Mouse (Mus musculus) kidney, embryonic 14.5 days (tissue): ENCODE results near the gene Ppp1r10. TPM values are rescaled to one million over a fixed set of nuclear protein-coding genes. Genes with fewer than 3 reads are reported as not detected.

Experiments
- ATAC-seq: fragments of 200-750 bp; cut with Nextera tagmentation; 2 replicates; pipeline ENCODE4 v1.8.0; 2017; ENCODE audit warnings: moderate number of reproducible peaks, mild to moderate bottlenecking, moderate TSS enrichment, moderate library complexity; ENCODE audit not compliant: low FRiP score, low TSS enrichment
- H3K27ac ChIP-seq: fragments of 300-500 bp; sonication (generic); 2 replicates; pipeline ENCODE4 v1.5.1; 2014; ENCODE audit warnings: low read depth, mild to moderate bottlenecking, low read length, moderate library complexity, mixed read lengths
- H3K27me3 ChIP-seq: fragments of 300-500 bp; sonication (generic); 2 replicates; pipeline ENCODE4 v1.6.1; 2014; ENCODE audit warnings: mild to moderate bottlenecking, low read length; ENCODE audit not compliant: control insufficient read depth, insufficient read depth
- H3K36me3 ChIP-seq: fragments of 300-500 bp; sonication (generic); 2 replicates; pipeline ENCODE4 v1.6.1; 2014; ENCODE audit warnings: low read length, mixed read lengths; ENCODE audit not compliant: control insufficient read depth, insufficient read depth
- H3K4me1 ChIP-seq: fragments of 300-500 bp; sonication (generic); 2 replicates; pipeline ENCODE4 v1.6.1; 2014; ENCODE audit warnings: low read length, mixed read lengths; ENCODE audit not compliant: control insufficient read depth, insufficient read depth
- H3K4me2 ChIP-seq: fragments of 300-500 bp; sonication (generic); replicated peaks from 2 replicates; pipeline ENCODE4 v1.6.1; 2014; ENCODE audit warnings: low read depth, mild to moderate bottlenecking, low read length
- H3K4me3 ChIP-seq: fragments of 300-500 bp; sonication (generic); 2 replicates; pipeline ENCODE4 v1.5.1; 2014; ENCODE audit warnings: mild to moderate bottlenecking, low read length
- H3K9ac ChIP-seq: fragments of 300-500 bp; sonication (generic); 2 replicates; pipeline ENCODE4 v1.6.1; 2014; ENCODE audit warnings: low read depth, mild to moderate bottlenecking, low read length, moderate library complexity
- H3K9me3 ChIP-seq: fragments of 300-500 bp; sonication (generic); 2 replicates; pipeline ENCODE4 v1.6.1; 2016; ENCODE audit warnings: low read length; ENCODE audit not compliant: control insufficient read depth
- WGBS: fragments of 180-500 bp; shearing (Covaris S2); extraction: QIAGEN DNeasy Blood & Tissue Kit; methylation state at CpG from one replicate; pipeline ENCODE4 v1.1.7; 2014; 5-methylcytosine and 5-hydroxymethylcytosine counted together
- polyA plus RNA-seq: library from polyadenylated mRNA; unstranded; fragments of >200 nt; fragmentation: Nextera tagmentation; extraction: Ambion mirVana; gene quantifications from 2 replicates; pipeline ENCODE4 v1.2.1, GENCODE M21; 2014

Ppp1r10 gene
- polyA plus RNA-seq, 1 experiment from 2014 or later = 44.7 TPM

- ATAC-seq = no peak
- Histone ChIP-seq H3K27me3 (no peaks in the 10 kb centered on the region), H3K4me2 (peak overlapping the region; percentile 73), H3K4me1 (peaks cover 16% of the 10 kb centered on the region), H3K9ac (peak overlapping the region; percentile 97), H3K36me3 (peaks cover 39% of the 10 kb centered on the region), H3K9me3 (no peaks in the 10 kb centered on the region), H3K27ac (peak overlapping the region; percentile 62; the same call in 1 of the 2 replicates), H3K4me3 (peak overlapping the region; percentile 85)
- 2% methylated on average over 28 of the region's 28 CpGs for WGBS
Measured at GRCm38 (mm10) chr17:35915538-35916296, 517 bp upstream of the Ppp1r10 start.

DNA sequence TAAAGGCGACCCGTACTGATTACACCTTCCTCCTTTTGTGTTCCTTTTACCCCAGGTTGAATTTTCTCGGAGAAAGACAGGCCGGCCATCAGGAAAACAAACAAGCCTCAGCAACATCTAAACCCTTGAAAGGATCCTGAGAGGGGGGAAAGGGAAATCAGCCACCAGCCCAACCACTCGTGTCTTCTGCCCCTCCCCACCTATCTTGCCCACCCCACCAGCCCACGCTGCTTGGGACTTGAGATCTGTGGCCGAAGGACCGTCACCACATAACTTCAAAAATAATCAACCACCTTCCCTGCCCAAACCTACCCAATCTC, 869 bp downstream of the Ppp1r10 start:
- whole genome bisulfite sequencing = 0% methylated on average over 8 of the region's 8 CpGs

GRCm38 (mm10) chr17:35917463-35918251, 1.4 kb downstream of the Ppp1r10 start:
- WGBS = under 1% methylated on average over 13 of the region's 13 CpGs
- Histone ChIP-seq H3K27ac (peak overlapping the region; percentile 99), H3K9me3 (no peaks in the 10 kb centered on the region), H3K4me1 (peaks cover 27% of the 10 kb centered on the region), H3K4me3 (peak overlapping the region; percentile 85), H3K36me3 (peaks cover 31% of the 10 kb centered on the region), H3K27me3 (no peaks in the 10 kb centered on the region), H3K9ac (peak overlapping the region; percentile 97), H3K4me2 (peak overlapping the region; percentile 98)
- no peak for ATAC-seq

More for the DNA sequence above, 869 bp downstream of the Ppp1r10 start:
- ATAC-seq = no peak
- H3K4me2 ChIP-seq = peak overlapping the region; percentile 98
- peak overlapping the region; percentile 99 for H3K27ac ChIP-seq
- peaks cover 36% of the 10 kb centered on the region for H3K36me3 ChIP-seq
- H3K27me3 ChIP-seq = no peaks in the 10 kb centered on the region
- H3K9me3 ChIP-seq = no peaks in the 10 kb centered on the region
- H3K4me1 ChIP-seq = peaks cover 27% of the 10 kb centered on the region
- H3K4me3 ChIP-seq = peak overlapping the region; percentile 85
- H3K9ac ChIP-seq = peak overlapping the region; percentile 97

GRCm38 (mm10) chr17:35918276-35919059, 2.2 kb downstream of the Ppp1r10 start:
- peaks cover 27% of the 10 kb centered on the region for H3K4me1 ChIP-seq
- WGBS = 0% methylated on average over 11 of the region's 11 CpGs
- H3K4me2 ChIP-seq = peak overlapping the region; percentile 98
- peak overlapping the region; percentile 97 for H3K9ac ChIP-seq
- H3K36me3 ChIP-seq = peaks cover 31% of the 10 kb centered on the region
- peak overlapping the region; percentile 85 for H3K4me3 ChIP-seq
- H3K27ac ChIP-seq = peak overlapping the region; percentile 99
- no peaks in the 10 kb centered on the region for H3K27me3 ChIP-seq
- no peak for ATAC-seq
- H3K9me3 ChIP-seq = no peaks in the 10 kb centered on the region

DNA sequence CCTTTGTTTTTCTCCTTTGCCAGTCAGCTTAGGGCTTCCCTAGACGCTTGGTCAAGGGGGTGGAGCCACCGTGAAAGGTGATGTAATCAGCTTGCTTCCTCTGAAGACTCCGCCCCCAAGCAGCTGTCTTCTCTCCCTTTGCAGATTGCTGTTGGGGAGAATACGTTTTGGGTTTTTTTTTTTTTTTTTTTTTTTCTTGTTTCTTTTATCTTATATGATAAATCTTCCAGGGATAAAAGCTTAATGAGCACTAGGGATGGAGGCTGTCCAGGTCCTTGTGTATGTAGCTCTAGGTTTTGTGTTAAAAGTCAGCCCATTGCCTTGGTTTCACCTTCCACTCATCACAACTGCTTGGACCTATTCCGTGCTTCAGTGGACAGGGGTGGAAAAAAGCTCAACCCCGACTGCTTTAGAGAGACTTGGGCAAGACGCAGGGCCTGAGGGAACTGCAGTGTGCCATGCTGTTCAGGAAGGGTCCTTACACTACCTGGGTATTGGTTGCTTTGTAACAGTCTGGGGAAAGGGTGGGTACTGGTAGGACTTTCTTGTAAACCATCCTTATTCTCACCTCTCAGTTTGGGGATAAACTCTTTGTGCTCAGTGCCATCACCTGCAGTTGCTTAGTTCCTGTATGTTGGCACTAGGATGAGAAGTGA, 3.0 kb downstream of the Ppp1r10 start:
- 8% methylated on average over 7 of the region's 7 CpGs for WGBS
- ATAC-seq = peak; percentile 57

GRCm38 (mm10) chr17:35919864-35920301, 3.6 kb downstream of the Ppp1r10 start:
- Histone ChIP-seq H3K9ac (0 out of 2 replicates have a peak overlapping the region, but pooled peaks have one; percentile 97), H3K9me3 (no peaks in the 10 kb centered on the region), H3K4me3 (peak overlapping the region; percentile 85; the same call in 1 of the 2 replicates), H3K4me1 (peaks cover 27% of the 10 kb centered on the region), H3K27ac (peak overlapping the region; percentile 99), H3K4me2 (peak overlapping the region; percentile 98), H3K36me3 (peaks cover 38% of the 10 kb centered on the region), H3K27me3 (no peaks in the 10 kb centered on the region)
- 58% methylated on average over 6 of the region's 6 CpGs for WGBS
- no peak for ATAC-seq

More for the DNA sequence above, 3.0 kb downstream of the Ppp1r10 start:
- peaks cover 35% of the 10 kb centered on the region for H3K36me3 ChIP-seq
- no peaks in the 10 kb centered on the region for H3K9me3 ChIP-seq
- peak overlapping the region; percentile 85 for H3K4me3 ChIP-seq
- peaks cover 27% of the 10 kb centered on the region for H3K4me1 ChIP-seq
- peak overlapping the region; percentile 97 for H3K9ac ChIP-seq
- H3K27ac ChIP-seq = peak overlapping the region; percentile 99
- H3K4me2 ChIP-seq = peak overlapping the region; percentile 98
- no peaks in the 10 kb centered on the region for H3K27me3 ChIP-seq

DNA sequence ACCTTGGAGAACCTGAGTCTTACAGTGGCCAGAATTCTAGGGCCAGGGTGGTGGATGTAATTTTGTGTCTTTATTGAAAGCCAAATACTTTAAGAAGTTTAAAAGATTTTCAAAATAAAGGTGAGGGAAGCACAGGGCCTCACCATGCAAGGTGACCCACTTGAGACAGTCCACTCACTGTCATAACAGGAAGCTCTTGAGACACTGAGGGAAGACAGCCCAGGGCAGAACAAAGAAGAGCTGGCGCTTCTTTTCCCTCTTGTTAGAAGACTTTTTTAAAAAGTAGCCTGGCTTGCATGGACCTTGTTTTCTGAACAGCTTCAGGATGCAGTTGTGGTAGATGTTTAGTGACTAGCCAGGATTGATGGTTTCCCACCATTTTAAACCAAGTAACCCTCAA, 4.2 kb downstream of the Ppp1r10 start:
- Histone ChIP-seq H3K4me3 (peak overlapping the region; percentile 85; the same call in 1 of the 2 replicates), H3K27me3 (no peaks in the 10 kb centered on the region), H3K4me2 (no peak overlapping the region), H3K27ac (peak overlapping the region; percentile 43; the same call in 1 of the 2 replicates), H3K9ac (0 out of 2 replicates have a peak overlapping the region, but pooled peaks have one; percentile 97), H3K4me1 (peaks cover 27% of the 10 kb centered on the region), H3K36me3 (peaks cover 43% of the 10 kb centered on the region), H3K9me3 (no peaks in the 10 kb centered on the region)
- no peak for ATAC-seq
- 94% methylated on average over 1 of the region's 1 CpGs for WGBS

DNA sequence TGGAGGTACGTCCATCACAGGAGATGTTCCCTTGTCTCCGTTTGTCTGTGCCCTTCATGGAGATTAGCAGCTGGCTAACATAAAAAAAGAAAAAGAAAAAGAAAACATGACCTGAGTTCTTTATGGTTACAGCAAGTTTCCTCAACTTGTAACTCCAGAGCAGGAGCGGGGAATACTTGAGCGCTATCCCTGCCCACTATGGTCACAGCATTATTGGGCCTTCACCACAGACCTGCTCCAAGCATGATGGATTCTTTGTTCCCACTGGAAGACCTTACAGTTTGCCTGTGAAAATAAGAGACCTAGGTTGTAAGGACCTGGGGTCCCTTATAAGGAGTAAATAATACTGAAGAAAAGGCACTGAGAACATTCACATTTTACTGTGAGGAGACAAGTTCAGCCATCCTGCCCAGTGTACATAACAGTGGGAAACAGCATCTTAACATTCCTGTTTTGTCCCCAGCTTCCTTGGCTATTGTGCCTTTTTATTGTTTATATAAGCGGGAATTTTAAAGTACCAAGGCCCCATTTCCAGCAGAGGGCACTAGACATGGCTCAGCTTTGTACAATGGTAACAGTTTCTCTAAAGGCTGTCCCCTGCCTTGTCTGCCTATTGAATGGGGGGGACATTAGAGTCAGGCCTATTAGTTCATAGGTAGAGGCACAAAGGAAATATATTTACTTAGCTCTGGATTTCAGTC, 4.8 kb downstream of the Ppp1r10 start:
- no peaks in the 10 kb centered on the region for H3K27me3 ChIP-seq
- H3K4me3 ChIP-seq = no peak overlapping the region
- peaks cover 50% of the 10 kb centered on the region for H3K36me3 ChIP-seq
- no peaks in the 10 kb centered on the region for H3K9me3 ChIP-seq
- no peak for ATAC-seq
- WGBS = 67% methylated on average over 5 of the region's 5 CpGs
- peaks cover 27% of the 10 kb centered on the region for H3K4me1 ChIP-seq
- no peak overlapping the region for H3K4me2 ChIP-seq
- H3K27ac ChIP-seq = no peak overlapping the region
- H3K9ac ChIP-seq = no peak overlapping the region
